Comparison of ENCODE assay signal across 10 mouse cellular contexts in genomic region chr2:124608546-124608945, GRCm38 (mm10).
DNase-seq lines count a peak whose midpoint lies in the region; ATAC-seq lines count a peak whose summit lies in the region.
"Had no signal": no experiment of that assay in that cellular context is flagged by ENCODE, and none has a peak within 500 bp of the region (broad histone marks: within the 10 kb centered on the region; RNA-seq: fewer than 3 reads in every experiment).

No protein-coding gene starts in this region.

- no peak for DNase-seq in hindbrain, embryonic 14.5 days (ENCODE audit: low spot score)
- peak; percentile 97 for DNase-seq in adipocyte (ENCODE audit: low spot score)
- DNase-seq in adrenal gland, postnatal 36 days = peak; percentile 41 to 47
- DNase-seq in kidney, postnatal 14 days = peak; percentile 42
- no peak for DNase-seq in T-cell, adult 2 months (ENCODE audit: low spot score)
- no peak for DNase-seq in right cerebral cortex, adult 18-20 months
- DNase-seq in right cerebral cortex, adult 2 months (ENCODE audit: low spot score in 2 of 2) = no peak
- DNase-seq: thymus, postnatal 25 days had no signal

- H3K27me3 ChIP-seq in hindbrain, embryonic 14.5 days (ENCODE audit: control insufficient read depth, insufficient read depth, low read length) = 0 out of 2 replicates have a peak, but pooled peaks cover 3% of the 10 kb centered on the region
- H3K27me3 ChIP-seq in hindbrain, embryonic 16.5 days (replicated peaks; ENCODE audit: control insufficient read depth, insufficient read depth, low read length) = no peaks in the 10 kb centered on the region

- H3K36me3 ChIP-seq in hindbrain, embryonic 14.5 days (replicated peaks; ENCODE audit: control insufficient read depth, insufficient read depth) = no peaks in the 10 kb centered on the region
- no peaks in the 10 kb centered on the region for H3K36me3 ChIP-seq in hindbrain, embryonic 16.5 days (ENCODE audit: control insufficient read depth, insufficient read depth, low read length)
- H3K36me3 ChIP-seq: embryonic facial prominence, embryonic 13.5 days had no signal

- no peak overlapping the region for H3K4me3 ChIP-seq in hindbrain, embryonic 14.5 days (replicated peaks; ENCODE audit: low read length)
- H3K4me3 ChIP-seq in hindbrain, embryonic 16.5 days (ENCODE audit: low read length) = no peak overlapping the region

- no peak overlapping the region for H3K27ac ChIP-seq in hindbrain, embryonic 14.5 days
- H3K27ac ChIP-seq in hindbrain, embryonic 16.5 days (ENCODE audit: low read depth, low read length) = no peak overlapping the region
- H3K27ac ChIP-seq: embryonic facial prominence, embryonic 13.5 days had no signal

- no peaks in the 10 kb centered on the region for H3K9me3 ChIP-seq in hindbrain, embryonic 14.5 days (ENCODE audit: control insufficient read depth, low read length)
- H3K9me3 ChIP-seq in hindbrain, embryonic 16.5 days (ENCODE audit: control insufficient read depth, low read length) = no peaks in the 10 kb centered on the region
- H3K9me3 ChIP-seq: embryonic facial prominence, embryonic 13.5 days had no signal

- H3K4me1 ChIP-seq in hindbrain, embryonic 14.5 days (replicated peaks; ENCODE audit: control insufficient read depth, insufficient read depth, low read length) = peaks cover 18% of the 10 kb centered on the region; the same call in 1 of the 2 replicates
- H3K4me1 ChIP-seq in hindbrain, embryonic 16.5 days (ENCODE audit: control insufficient read depth, insufficient read depth, low read depth, low read length) = peaks cover 23% of the 10 kb centered on the region

- ATAC-seq in hindbrain, embryonic 14.5 days (ENCODE audit: low FRiP score) = no peak
- no peak for ATAC-seq in hindbrain, embryonic 16.5 days

- WGBS in hindbrain, embryonic 14.5 days = 66% methylated on average over 4 of the region's 4 CpGs
- 65% methylated on average over 4 of the region's 4 CpGs for WGBS in hindbrain, embryonic 16.5 days

- peak overlapping the region; percentile 91; the same call in 1 of the 2 replicates for H3K4me2 ChIP-seq in hindbrain, embryonic 14.5 days (replicated peaks)
- no peak overlapping the region for H3K4me2 ChIP-seq in hindbrain, embryonic 16.5 days (ENCODE audit: low read length)

- H3K9ac ChIP-seq in hindbrain, embryonic 14.5 days = no peak overlapping the region
- no peak overlapping the region for H3K9ac ChIP-seq in hindbrain, embryonic 16.5 days (ENCODE audit: low read depth, low read length)
- H3K9ac ChIP-seq: embryonic facial prominence, embryonic 13.5 days had no signal

Comparison
In these comparisons a context has a peak if more than half of its experiments do, and no peak if none do; other contexts are left out.
1. DNase-seq: peak in adipocyte (single experiment), adrenal gland, postnatal 36 days (2 of 2) and kidney, postnatal 14 days (single experiment); none in hindbrain, embryonic 14.5 days (single experiment), T-cell, adult 2 months (single experiment), right cerebral cortex, adult 18-20 months (single experiment) and right cerebral cortex, adult 2 months (0 of 2).